Mouse (Mus musculus): Measurements from ENCODE around the gene Rap1gap. TPM values are rescaled to one million over a fixed set of nuclear protein-coding genes. Genes with fewer than 3 reads are reported as not detected.

Gene Rap1gap
- total RNA-seq, 1 experiment from 2014 or later: 0.09 TPM

GRCm38 (mm10) chr4:137736220-137736701, 71.7 kb downstream of the Rap1gap start:
- ATAC-seq (replicated peaks; ENCODE audit: low read depth, poor library complexity, severe bottlenecking): no peak

GRCm38 (mm10) chr4:137737760-137738159, 73.2 kb downstream of the Rap1gap start:
- ATAC-seq (replicated peaks; ENCODE audit: low read depth, poor library complexity, severe bottlenecking): no peak

GRCm38 (mm10) chr4:137739151-137739923, 74.8 kb downstream of the Rap1gap start:
- peak; percentile 64 for ATAC-seq (replicated peaks; ENCODE audit: low read depth, poor library complexity, severe bottlenecking)

GRCm38 (mm10) chr4:137740350-137740749, 75.8 kb downstream of the Rap1gap start:
- ATAC-seq (replicated peaks; ENCODE audit: low read depth, poor library complexity, severe bottlenecking): no peak

GRCm38 (mm10) chr4:137743791-137744190, 79.3 kb downstream of the Rap1gap start:
- no peak for ATAC-seq (replicated peaks; ENCODE audit: low read depth, poor library complexity, severe bottlenecking)

- ATAC-seq (replicated peaks; ENCODE audit: low read depth, poor library complexity, severe bottlenecking): 0 out of 2 replicates have a peak, but pooled peaks have one; percentile 29
Measured at GRCm38 (mm10) chr4:137744433-137744918, 80.0 kb downstream of the Rap1gap start.

- ATAC-seq (replicated peaks; ENCODE audit: low read depth, poor library complexity, severe bottlenecking): no peak
Measured at GRCm38 (mm10) chr4:137747091-137747490, 82.6 kb downstream of the Rap1gap start.

- ATAC-seq (replicated peaks; ENCODE audit: low read depth, poor library complexity, severe bottlenecking): no peak
Measured at GRCm38 (mm10) chr4:137747590-137747989, 83.1 kb downstream of the Rap1gap start.

GRCm38 (mm10) chr4:137748726-137749125, 84.2 kb downstream of the Rap1gap start:
- no peak for ATAC-seq (replicated peaks; ENCODE audit: low read depth, poor library complexity, severe bottlenecking)

GRCm38 (mm10) chr4:137749680-137750079, 85.2 kb downstream of the Rap1gap start:
- no peak for ATAC-seq (replicated peaks; ENCODE audit: low read depth, poor library complexity, severe bottlenecking)

GRCm38 (mm10) chr4:137750121-137750520, 85.6 kb downstream of the Rap1gap start:
- ATAC-seq (replicated peaks; ENCODE audit: low read depth, poor library complexity, severe bottlenecking): no peak

- no peak for ATAC-seq (replicated peaks; ENCODE audit: low read depth, poor library complexity, severe bottlenecking)
Measured at GRCm38 (mm10) chr4:137751310-137751709, 86.8 kb downstream of the Rap1gap start.

- ATAC-seq (replicated peaks; ENCODE audit: low read depth, poor library complexity, severe bottlenecking): no peak
Measured at GRCm38 (mm10) chr4:137751717-137752116, 87.2 kb downstream of the Rap1gap start.

GRCm38 (mm10) chr4:137752471-137752870, 87.9 kb downstream of the Rap1gap start:
- ATAC-seq (replicated peaks; ENCODE audit: low read depth, poor library complexity, severe bottlenecking): no peak

GRCm38 (mm10) chr4:137753199-137753598, 88.7 kb downstream of the Rap1gap start:
- ATAC-seq (replicated peaks; ENCODE audit: low read depth, poor library complexity, severe bottlenecking): no peak

GRCm38 (mm10) chr4:137754446-137754845, 89.9 kb downstream of the Rap1gap start:
- ATAC-seq (replicated peaks; ENCODE audit: low read depth, poor library complexity, severe bottlenecking): no peak

GRCm38 (mm10) chr4:137762886-137763285, 98.4 kb downstream of the Rap1gap start:
- no peak for ATAC-seq (replicated peaks; ENCODE audit: low read depth, poor library complexity, severe bottlenecking)

GRCm38 (mm10) chr4:137763920-137764495, 99.5 kb downstream of the Rap1gap start:
- ATAC-seq (replicated peaks; ENCODE audit: low read depth, poor library complexity, severe bottlenecking): no peak

GRCm38 (mm10) chr4:137764621-137765020, 100.1 kb downstream of the Rap1gap start:
- ATAC-seq (replicated peaks; ENCODE audit: low read depth, poor library complexity, severe bottlenecking): no peak

GRCm38 (mm10) chr4:137765554-137765971, 101.0 kb downstream of the Rap1gap start:
- ATAC-seq (replicated peaks; ENCODE audit: low read depth, poor library complexity, severe bottlenecking): no peak

GRCm38 (mm10) chr4:137766365-137766764, 101.8 kb downstream of the Rap1gap start:
- ATAC-seq (replicated peaks; ENCODE audit: low read depth, poor library complexity, severe bottlenecking): no peak
